Mouse (Mus musculus) hindbrain, embryonic 15.5 days (tissue): ENCODE measurements around the gene Rtn4. TPM values are rescaled to one million over a fixed set of nuclear protein-coding genes. Genes with fewer than 3 reads are reported as not detected.
"Not testable (repeated sequence)": the region's sequence is repeated elsewhere in the genome, so short reads cannot be mapped to it uniquely, and the experiment has no call there.

Experiments used
- ATAC-seq: fragments of 200-750 bp; cut with Nextera tagmentation; 2 replicates; pipeline ENCODE4 v1.8.0; 2017; ENCODE audit warnings: low read depth, moderate number of reproducible peaks, moderate TSS enrichment; ENCODE audit not compliant: low FRiP score
- H3K27ac ChIP-seq: fragments of 300-500 bp; sonication (generic); replicated peaks from 2 replicates; pipeline ENCODE4 v1.5.1; 2015; ENCODE audit warnings: mild to moderate bottlenecking, inconsistent platforms
- H3K27me3 ChIP-seq: fragments of 300-500 bp; sonication (generic); 2 replicates; pipeline ENCODE4 v1.6.1; 2015; ENCODE audit warnings: control low read depth, inconsistent platforms
- H3K36me3 ChIP-seq: fragments of 300-500 bp; sonication (generic); 2 replicates; pipeline ENCODE4 v1.6.1; 2015; ENCODE audit warnings: control low read depth, inconsistent platforms
- H3K4me1 ChIP-seq: fragments of 300-500 bp; sonication (generic); replicated peaks from 2 replicates; pipeline ENCODE4 v1.6.1; 2015; ENCODE audit warnings: control low read depth, inconsistent platforms
- H3K4me2 ChIP-seq: fragments of 300-500 bp; sonication (generic); 2 replicates; pipeline ENCODE4 v1.6.1; 2015; ENCODE audit warnings: moderate library complexity, mild to moderate bottlenecking, inconsistent platforms
- H3K4me3 ChIP-seq: fragments of 300-500 bp; sonication (generic); 2 replicates; pipeline ENCODE4 v1.5.1; 2015; ENCODE audit warnings: mild to moderate bottlenecking, inconsistent platforms
- H3K9ac ChIP-seq: fragments of 300-500 bp; sonication (generic); 2 replicates; pipeline ENCODE4 v1.6.1; 2015; ENCODE audit warnings: inconsistent platforms
- H3K9me3 ChIP-seq: fragments of 300-500 bp; sonication (generic); 2 replicates; pipeline ENCODE4 v1.6.1; 2016; ENCODE audit warnings: control low read depth, inconsistent platforms
- WGBS: fragments of 180-500 bp; shearing (Covaris S2); methylation state at CpG from one replicate; pipeline ENCODE4 v1.1.7; 2015; 5-methylcytosine and 5-hydroxymethylcytosine counted together
- polyA plus RNA-seq: library from polyadenylated mRNA; unstranded; fragments of >200 nt; fragmentation: Nextera tagmentation; extraction: Ambion mirVana; gene quantifications from 2 replicates; pipeline ENCODE4 v1.2.1, GENCODE M21; 2015

Rtn4 gene
- 136 TPM in 2 replicates for polyA plus RNA-seq

DNA sequence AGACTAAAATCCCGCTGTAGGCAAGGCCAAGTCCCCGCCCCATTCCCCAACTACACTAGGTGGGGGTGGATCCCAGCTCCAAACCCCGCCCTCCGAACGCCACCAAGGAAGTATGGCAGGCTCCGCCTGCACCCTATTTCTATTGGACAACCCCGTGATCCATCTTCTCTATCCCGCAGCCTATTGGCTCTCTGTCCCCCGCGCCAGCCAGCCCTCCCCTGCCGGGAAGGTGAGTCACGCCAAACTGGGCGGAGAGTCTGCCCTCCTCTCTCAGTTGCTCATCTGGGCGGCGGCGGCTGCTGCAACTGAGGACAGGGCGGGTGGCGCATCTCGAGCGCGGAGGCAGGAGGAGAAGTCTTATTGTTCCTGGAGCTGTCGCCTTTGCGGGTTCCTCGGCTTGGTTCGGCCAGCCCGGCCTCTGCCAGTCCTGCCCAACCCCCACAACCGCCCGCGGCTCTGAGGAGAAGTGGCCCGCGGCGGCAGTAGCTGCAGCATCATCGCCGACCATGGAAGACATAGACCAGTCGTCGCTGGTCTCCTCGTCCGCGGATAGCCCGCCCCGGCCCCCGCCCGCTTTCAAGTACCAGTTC is at the start of gene Rtn4:
TSS of gene Rtn4 (plus strand) at position 265 of the 590 bp plus-strand sequence.
- H3K27me3 ChIP-seq, result no peaks in the 10 kb centered on the region
- H3K9me3 ChIP-seq, result no peaks in the 10 kb centered on the region
- peak; percentile 99 for ATAC-seq
- H3K4me3 ChIP-seq, result peak within 1 kb of the TSS; percentile 96
- peaks cover 22% of the 10 kb centered on the region for H3K4me1 ChIP-seq
- no peaks in the 10 kb centered on the region for H3K36me3 ChIP-seq
- H3K4me2 ChIP-seq, result peak within 1 kb of the TSS; percentile 65
- WGBS, result under 1% methylated on average over 43 of the region's 43 CpGs
- peak within 1 kb of the TSS; percentile 100 for H3K9ac ChIP-seq
- H3K27ac ChIP-seq, result peak within 1 kb of the TSS; percentile 99

GRCm38 (mm10) chr11:29644421-29644820 is 48.3 kb upstream of the Rtn4 start:
- H3K27ac ChIP-seq, result no peak overlapping the region
- no peaks in the 10 kb centered on the region for H3K9me3 ChIP-seq
- H3K27me3 ChIP-seq, result no peaks in the 10 kb centered on the region
- no peak for ATAC-seq
- H3K4me1 ChIP-seq, result no peaks in the 10 kb centered on the region
- no peak overlapping the region for H3K4me3 ChIP-seq
- H3K4me2 ChIP-seq, result no peak overlapping the region
- no peak overlapping the region for H3K9ac ChIP-seq
- 95% methylated on average over 1 of the region's 1 CpGs for WGBS
- H3K36me3 ChIP-seq, result no peaks in the 10 kb centered on the region

DNA sequence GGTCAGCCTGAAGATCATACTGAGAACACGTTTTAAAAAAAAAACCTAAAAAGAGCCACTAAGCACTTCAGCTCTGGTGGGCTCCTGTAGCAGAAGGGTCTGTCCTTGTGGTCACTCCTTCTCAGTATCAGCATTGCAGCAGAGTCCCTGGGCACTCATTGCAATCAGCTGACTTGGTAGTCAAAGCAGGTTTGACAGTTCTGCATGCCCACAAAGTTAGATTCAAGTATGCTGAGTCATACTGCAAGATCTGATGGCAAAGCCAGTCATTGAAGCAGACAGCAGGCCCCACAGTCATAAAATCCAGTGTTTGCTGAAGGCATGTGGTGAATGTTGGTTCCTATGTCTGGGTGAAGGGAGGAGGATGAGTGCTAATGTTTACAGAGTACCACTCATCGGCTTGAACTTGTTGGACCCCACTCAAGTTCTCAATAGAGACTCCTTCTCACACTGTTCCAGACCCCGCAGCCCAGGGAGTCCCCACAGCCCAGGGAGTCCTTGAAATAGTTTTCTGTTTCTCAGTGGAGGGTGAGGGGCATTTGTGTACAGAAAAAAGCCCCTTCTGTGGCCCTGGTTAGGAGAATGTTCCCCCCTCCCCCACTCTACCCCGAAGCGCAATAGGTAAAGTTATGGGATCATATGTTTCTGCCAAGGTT is 47.2 kb upstream of the Rtn4 start:
- H3K9me3 ChIP-seq, result no peaks in the 10 kb centered on the region
- no peak overlapping the region for H3K9ac ChIP-seq
- ATAC-seq, result no peak
- WGBS, result 80% methylated on average over 5 of the region's 5 CpGs
- H3K4me1 ChIP-seq, result no peaks in the 10 kb centered on the region
- no peak overlapping the region for H3K27ac ChIP-seq
- no peak overlapping the region for H3K4me3 ChIP-seq
- H3K4me2 ChIP-seq, result no peak overlapping the region
- no peaks in the 10 kb centered on the region for H3K27me3 ChIP-seq
- H3K36me3 ChIP-seq, result no peaks in the 10 kb centered on the region

GRCm38 (mm10) chr11:29647568-29648319 is 45.0 kb upstream of the Rtn4 start:
- Histone ChIP-seq H3K9ac (no peak overlapping the region), H3K36me3 (no peaks in the 10 kb centered on the region), H3K4me1 (no peaks in the 10 kb centered on the region), H3K4me2 (no peak overlapping the region), H3K9me3 (no peaks in the 10 kb centered on the region), H3K27me3 (no peaks in the 10 kb centered on the region), H3K4me3 (no peak overlapping the region), H3K27ac (no peak overlapping the region)
- ATAC-seq, result no peak
- WGBS, result 67% methylated on average over 6 of the region's 6 CpGs

DNA sequence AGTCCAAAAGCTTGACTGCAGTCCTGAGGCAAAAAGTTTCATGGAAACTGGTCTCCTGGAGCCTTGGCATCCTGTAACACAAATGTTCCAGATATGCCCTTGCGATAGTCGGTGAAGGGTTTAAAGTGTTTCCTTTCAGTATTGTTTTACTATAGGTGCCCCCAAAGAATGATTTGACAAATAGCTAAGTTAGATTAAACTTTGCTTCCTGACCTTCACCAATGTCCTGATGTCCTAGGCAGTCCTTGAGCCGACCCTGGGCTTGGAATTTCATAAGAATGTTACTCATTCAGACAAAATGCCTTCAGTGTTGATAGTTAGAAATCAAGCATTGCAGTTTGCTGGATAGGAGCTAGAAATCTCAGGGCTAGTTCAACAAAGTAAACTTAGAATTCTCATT is 37.4 kb upstream of the Rtn4 start:
- not testable (repeated sequence) for ATAC-seq, H3K9me3 ChIP-seq, H3K9ac ChIP-seq, H3K36me3 ChIP-seq, H3K27ac ChIP-seq, H3K27me3 ChIP-seq, H3K4me2 ChIP-seq, H3K4me3 ChIP-seq, H3K4me1 ChIP-seq
- WGBS, result 95% methylated on average over 3 of the region's 3 CpGs

DNA sequence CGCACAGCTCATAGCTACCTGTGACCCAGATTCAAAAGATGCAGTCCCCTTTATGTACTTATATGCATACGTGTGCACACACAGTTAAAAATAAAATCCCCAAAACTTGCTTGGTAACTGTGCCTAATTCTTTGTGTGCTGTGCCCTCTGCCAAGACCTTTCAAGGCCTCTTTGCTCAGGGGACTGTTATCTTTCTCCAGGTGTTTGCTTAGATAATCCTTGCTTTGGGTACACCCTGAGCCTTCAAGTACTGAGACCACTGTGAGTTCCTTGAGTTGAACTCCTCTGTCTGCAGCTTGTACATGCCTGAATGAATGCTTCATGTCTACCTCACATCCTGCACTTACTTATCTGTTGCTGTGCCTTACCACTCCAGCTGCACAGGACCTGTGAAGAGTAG is 32.0 kb upstream of the Rtn4 start:
- H3K4me2 ChIP-seq, result no peak overlapping the region
- no peak for ATAC-seq
- H3K9me3 ChIP-seq, result no peaks in the 10 kb centered on the region
- no peaks in the 10 kb centered on the region for H3K27me3 ChIP-seq
- H3K4me3 ChIP-seq, result no peak overlapping the region
- 91% methylated on average over 2 of the region's 2 CpGs for WGBS
- H3K36me3 ChIP-seq, result no peaks in the 10 kb centered on the region
- no peak overlapping the region for H3K9ac ChIP-seq
- no peaks in the 10 kb centered on the region for H3K4me1 ChIP-seq
- no peak overlapping the region for H3K27ac ChIP-seq

DNA sequence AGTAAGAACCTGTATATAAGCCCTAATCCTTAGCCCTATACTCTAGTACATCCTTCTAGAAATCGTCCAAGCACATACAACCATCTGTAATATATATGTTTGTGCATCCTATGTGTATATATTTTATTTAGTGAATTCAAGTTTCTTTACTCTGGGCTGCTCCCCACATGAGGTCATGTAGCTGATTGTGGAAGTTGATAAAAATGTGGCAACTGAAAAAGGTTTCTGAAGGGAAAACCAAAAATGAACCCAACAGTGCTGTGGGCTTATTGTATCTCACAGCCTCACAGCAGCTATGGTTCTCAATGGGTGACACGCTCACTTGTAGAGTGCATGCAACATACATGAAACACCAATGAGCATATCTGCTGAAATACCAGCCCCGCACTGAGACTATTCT is 25.1 kb upstream of the Rtn4 start:
- H3K4me1 ChIP-seq, result no peaks in the 10 kb centered on the region
- no peaks in the 10 kb centered on the region for H3K27me3 ChIP-seq
- ATAC-seq, result no peak
- H3K27ac ChIP-seq, result no peak overlapping the region
- H3K9ac ChIP-seq, result no peak overlapping the region
- 92% methylated on average over 3 of the region's 3 CpGs for WGBS
- H3K4me2 ChIP-seq, result no peak overlapping the region
- no peaks in the 10 kb centered on the region for H3K9me3 ChIP-seq
- H3K36me3 ChIP-seq, result no peaks in the 10 kb centered on the region
- H3K4me3 ChIP-seq, result no peak overlapping the region

DNA sequence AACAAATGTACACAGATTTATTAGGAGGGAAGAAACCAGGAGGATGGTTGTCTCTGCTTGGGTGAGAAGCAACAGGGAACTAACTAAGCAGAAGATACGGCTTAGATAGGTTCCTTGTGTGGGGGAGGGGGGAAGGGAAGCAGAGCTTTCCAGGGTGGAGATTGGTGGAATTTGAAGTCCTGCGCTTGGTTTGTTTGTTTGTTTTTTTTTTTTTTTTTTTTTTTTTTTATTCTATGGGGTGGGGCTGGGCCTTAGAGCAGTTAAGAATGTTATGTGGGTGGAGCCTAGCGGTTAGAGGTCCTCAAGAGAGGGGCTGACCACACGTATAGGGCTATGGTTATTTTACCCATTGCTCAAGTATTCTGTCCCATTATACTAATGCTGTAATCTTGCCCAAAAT is 23.0 kb upstream of the Rtn4 start:
- no peaks in the 10 kb centered on the region for H3K36me3 ChIP-seq
- H3K4me3 ChIP-seq, result no peak overlapping the region
- ATAC-seq, result no peak
- H3K27ac ChIP-seq, result no peak overlapping the region
- H3K27me3 ChIP-seq, result no peaks in the 10 kb centered on the region
- 81% methylated on average over 4 of the region's 4 CpGs for WGBS
- no peak overlapping the region for H3K9ac ChIP-seq
- H3K9me3 ChIP-seq, result no peaks in the 10 kb centered on the region
- H3K4me2 ChIP-seq, result no peak overlapping the region
- no peaks in the 10 kb centered on the region for H3K4me1 ChIP-seq

GRCm38 (mm10) chr11:29673359-29673758 is 19.4 kb upstream of the Rtn4 start:
- Histone ChIP-seq H3K27ac (no peak overlapping the region), H3K4me1 (no peaks in the 10 kb centered on the region), H3K27me3 (no peaks in the 10 kb centered on the region), H3K36me3 (no peaks in the 10 kb centered on the region), H3K9me3 (no peaks in the 10 kb centered on the region), H3K4me3 (no peak overlapping the region), H3K4me2 (no peak overlapping the region), H3K9ac (no peak overlapping the region)
- 86% methylated on average over 2 of the region's 2 CpGs for WGBS
- no peak for ATAC-seq

DNA sequence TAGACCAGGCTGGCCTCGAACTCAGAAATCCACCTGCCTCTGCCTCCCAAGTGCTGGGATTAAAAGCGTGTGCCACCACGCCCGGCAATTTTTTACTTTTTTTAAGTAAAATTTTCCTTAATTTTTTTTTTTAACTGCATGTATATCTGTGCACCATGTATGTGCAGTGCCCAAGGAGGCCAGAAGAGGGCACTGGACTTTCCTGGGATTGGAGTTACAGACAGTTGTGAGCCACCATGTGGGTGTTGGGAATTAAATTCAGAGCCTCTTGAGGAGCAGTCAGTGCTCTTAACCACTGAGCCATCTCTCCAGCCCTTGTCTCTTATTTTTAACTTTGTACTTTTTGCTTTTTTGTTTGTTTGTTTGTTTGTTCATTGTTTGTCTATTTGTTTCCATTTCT is 16.0 kb upstream of the Rtn4 start:
- Histone ChIP-seq H3K4me2 (no peak overlapping the region), H3K4me1 (no peaks in the 10 kb centered on the region), H3K9ac (no peak overlapping the region), H3K9me3 (no peaks in the 10 kb centered on the region), H3K27ac (no peak overlapping the region), H3K4me3 (no peak overlapping the region), H3K27me3 (no peaks in the 10 kb centered on the region), H3K36me3 (no peaks in the 10 kb centered on the region)
- WGBS, result 92% methylated on average over 4 of the region's 4 CpGs
- no peak for ATAC-seq

DNA sequence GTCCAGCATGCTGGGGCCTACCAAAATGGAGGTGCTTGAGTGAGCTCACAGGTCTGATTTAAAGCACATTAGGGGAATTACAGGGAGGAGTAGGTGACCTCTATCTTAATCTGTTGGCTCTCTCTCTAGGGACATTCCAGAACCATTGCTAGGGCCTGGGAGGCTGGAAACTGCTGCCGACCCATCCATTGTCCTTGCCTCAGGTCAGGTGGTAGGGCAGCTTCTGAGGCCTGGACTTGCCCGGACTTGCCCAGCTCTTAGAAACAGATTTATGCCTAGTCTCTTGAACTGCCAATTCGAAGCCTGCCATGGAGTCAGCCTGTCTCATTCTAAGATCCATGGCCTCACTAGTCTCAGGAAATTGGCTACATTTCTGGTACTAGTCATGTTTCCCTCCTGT is 12.8 kb upstream of the Rtn4 start:
- 83% methylated on average over 3 of the region's 3 CpGs for WGBS
- Histone ChIP-seq H3K36me3 (no peaks in the 10 kb centered on the region), H3K4me3 (no peak overlapping the region), H3K9ac (no peak overlapping the region), H3K27ac (no peak overlapping the region), H3K4me2 (no peak overlapping the region), H3K9me3 (no peaks in the 10 kb centered on the region), H3K4me1 (no peaks in the 10 kb centered on the region), H3K27me3 (no peaks in the 10 kb centered on the region)
- no peak for ATAC-seq

- Histone ChIP-seq H3K9me3 (no peaks in the 10 kb centered on the region), H3K4me2 (no peak overlapping the region), H3K4me3 (no peak overlapping the region), H3K36me3 (no peaks in the 10 kb centered on the region), H3K27me3 (no peaks in the 10 kb centered on the region), H3K27ac (no peak overlapping the region), H3K4me1 (no peaks in the 10 kb centered on the region), H3K9ac (no peak overlapping the region)
- ATAC-seq, result no peak
- 80% methylated on average over 3 of the region's 3 CpGs for WGBS
Observed at GRCm38 (mm10) chr11:29680771-29681170, 12.0 kb upstream of the Rtn4 start.
